Mouse (Mus musculus): ENCODE measurements around the gene Lhx8. TPM values are rescaled to one million over a fixed set of nuclear protein-coding genes. Genes with fewer than 3 reads are reported as not detected.

Gene Lhx8
- total and polyA plus RNA-seq, 3 experiments = not detected

DNA sequence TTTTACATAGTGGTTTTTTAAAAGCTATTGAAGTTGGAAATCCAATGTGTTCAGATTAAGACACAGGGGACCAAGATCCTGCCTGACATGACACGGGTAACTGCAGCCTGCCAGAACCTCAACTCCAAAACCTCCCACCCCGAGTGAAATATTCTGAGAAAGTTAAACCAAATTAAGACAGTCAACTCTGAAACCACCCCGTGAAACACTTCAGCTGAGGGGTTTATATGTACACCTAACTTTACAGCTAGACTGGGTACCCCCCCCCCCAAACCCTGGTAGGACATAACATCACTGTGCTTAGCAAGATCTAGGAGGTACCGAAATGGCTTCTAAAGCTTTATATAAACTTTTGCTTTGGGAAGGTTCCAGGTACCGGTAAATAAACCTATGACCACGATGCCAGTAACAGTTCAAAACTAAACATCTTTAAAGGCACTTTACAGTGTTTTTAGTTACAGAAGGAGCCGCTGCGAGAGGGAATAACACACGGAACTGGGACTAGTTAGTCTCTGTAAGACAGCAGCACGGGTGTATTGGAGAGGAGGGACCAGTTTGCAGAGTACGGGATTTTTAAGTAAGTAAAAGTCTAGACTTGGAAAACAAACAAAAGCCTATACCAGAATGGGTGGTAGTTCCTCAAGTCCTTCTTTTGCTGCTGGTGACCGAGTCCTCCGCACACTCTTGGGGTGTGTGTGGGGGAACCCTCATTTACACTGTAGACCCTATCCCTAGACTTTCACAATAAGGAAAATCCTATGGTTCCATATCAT is 3.2 kb downstream of the Lhx8 start:
- no peak overlapping the region for H3K4me2 ChIP-seq (ENCODE audit: insufficient read depth, low read depth, poor library complexity, severe bottlenecking)
- no peak overlapping the region for H3K27ac ChIP-seq (ENCODE audit: insufficient read depth, low read depth)
- dilution Hi-C loops (cut with MboI; ENCODE audit: extremely low pct_ligation_motif_present, extremely low pct_unique_long_range_greater_than_20kb, low sequenced_read_pairs) (no loop called here), in situ Hi-C loops (cut with MboI; ENCODE audit: low pct_ligation_motif_present, low pct_unique_long_range_greater_than_20kb, low sequenced_read_pairs) (no loop called here)
- H3K36me3 ChIP-seq (replicated peaks in 1 of 2; ENCODE audit: control insufficient read depth in 1 of 2, insufficient read depth in 1 of 2, low read length in 1 of 2) = no peaks in the 10 kb centered on the region
- H3K4me3 ChIP-seq (replicated peaks in 1 of 3; ENCODE audit: low read depth in 2 of 3, low read length in 2 of 3, poor library complexity in 1 of 3) = no peak overlapping the region
- TF ChIP-seq E2F4 (IDR thresholded peaks at IDR 0.05; ENCODE audit: insufficient replicate concordance, low read depth, low read length) (no peak), PAX5 (IDR thresholded peaks at IDR 0.05; ENCODE audit: low read length) (no peak), MEF2A (IDR thresholded peaks at IDR 0.05; ENCODE audit: borderline replicate concordance, low read depth, low read length) (no peak), IRF4 (IDR thresholded peaks at IDR 0.05; ENCODE audit: low read depth, low read length) (no peak), ETS1 (conservative IDR thresholded peaks at IDR 0.05; ENCODE audit: low read depth, low read length) (no peak), ZC3H11A (IDR thresholded peaks at IDR 0.05; ENCODE audit: low read depth, low read length) (no peak), POLR2AphosphoS2 (IDR thresholded peaks at IDR 0.05; ENCODE audit: low read depth, low read length) (no peak), ZMIZ1 (IDR thresholded peaks at IDR 0.05; ENCODE audit: low read depth, low read length) (no peak)
- no peak overlapping the region for H3K9ac ChIP-seq (ENCODE audit: insufficient read depth, low read depth)
- H3K79me2 ChIP-seq (replicated peaks; ENCODE audit: control insufficient read depth, extremely low read depth, insufficient read depth, poor library complexity, severe bottlenecking) = no peaks in the 10 kb centered on the region
- DNase-seq (ENCODE audit: extremely low read depth) = no peak
- H3K4me1 ChIP-seq (ENCODE audit: control insufficient read depth in 1 of 2, insufficient read depth in 2 of 2) = no peaks in the 10 kb centered on the region
- H3K9me3 ChIP-seq (replicated peaks; ENCODE audit: low read length) = peaks cover 13% of the 10 kb centered on the region
- H3K27me3 ChIP-seq (replicated peaks) = no peaks in the 10 kb centered on the region

DNA sequence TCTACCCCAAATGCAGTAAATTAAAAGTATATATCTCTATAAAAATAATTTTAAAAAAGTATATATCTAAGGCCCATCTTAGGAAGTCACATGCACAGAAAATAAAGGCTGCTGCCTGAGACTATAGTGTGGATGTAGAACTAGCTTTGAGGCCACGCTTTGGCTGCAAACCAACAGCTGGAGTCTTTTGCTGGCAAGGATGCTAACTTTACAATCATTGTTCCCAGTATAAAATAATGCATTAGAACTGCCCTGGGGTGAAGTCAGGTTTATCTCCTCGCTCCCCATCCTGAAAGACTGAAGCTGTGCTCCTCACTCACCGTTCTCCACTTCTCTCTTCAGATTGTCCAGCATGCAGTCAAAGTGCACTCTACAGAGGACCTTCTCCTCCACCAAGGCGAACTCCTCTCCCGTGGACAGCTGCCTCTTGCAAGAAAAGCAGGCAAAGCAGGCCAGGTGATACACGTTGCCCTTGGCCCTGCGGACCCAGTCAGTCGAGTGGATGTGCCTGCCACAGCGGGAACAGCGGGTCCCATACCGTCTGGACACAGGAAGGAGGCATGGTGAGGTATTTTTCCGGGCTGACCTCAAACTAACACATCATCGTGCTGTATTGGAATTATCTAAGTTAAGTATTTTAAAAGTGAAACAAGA is 8.4 kb downstream of the Lhx8 start:
- Histone ChIP-seq H3K27ac (ENCODE audit: insufficient read depth, low read depth) (no peak overlapping the region), H3K36me3 (replicated peaks in 1 of 2; ENCODE audit: control insufficient read depth in 1 of 2, insufficient read depth in 1 of 2, low read length in 1 of 2) (no peaks in the 10 kb centered on the region), H3K27me3 (replicated peaks) (no peaks in the 10 kb centered on the region), H3K4me3 (replicated peaks in 1 of 3; ENCODE audit: low read depth in 2 of 3, low read length in 2 of 3, poor library complexity in 1 of 3) (no peak overlapping the region), H3K4me1 (ENCODE audit: control insufficient read depth in 1 of 2, insufficient read depth in 2 of 2) (peaks cover 0 to 11% of the 10 kb centered on the region in 2 experiments; a peak in 2 of 4 replicates), H3K4me2 (ENCODE audit: insufficient read depth, low read depth, poor library complexity, severe bottlenecking) (no peak overlapping the region), H3K9ac (ENCODE audit: insufficient read depth, low read depth) (no peak overlapping the region), H3K9me3 (replicated peaks; ENCODE audit: low read length) (no peaks in the 10 kb centered on the region), H3K79me2 (replicated peaks; ENCODE audit: control insufficient read depth, extremely low read depth, insufficient read depth, poor library complexity, severe bottlenecking) (no peaks in the 10 kb centered on the region)
- in situ Hi-C loops (cut with MboI; ENCODE audit: low pct_ligation_motif_present, low pct_unique_long_range_greater_than_20kb, low sequenced_read_pairs) = no loop called here
- no peak for DNase-seq (ENCODE audit: extremely low read depth)
- no peak for TF ChIP-seq ELF1 (IDR thresholded peaks at IDR 0.05; ENCODE audit: low read depth, low read length)
- no peak for TF ChIP-seq MEF2A (IDR thresholded peaks at IDR 0.05; ENCODE audit: borderline replicate concordance, low read depth, low read length)
- no peak for TF ChIP-seq BHLHE40 (IDR thresholded peaks at IDR 0.05; ENCODE audit: low read depth, low read length)
- no peak for TF ChIP-seq JUND (conservative IDR thresholded peaks at IDR 0.05; ENCODE audit: low read depth, low read length)
- no peak for TF ChIP-seq USF1 (IDR thresholded peaks at IDR 0.05; ENCODE audit: low read depth, low read length)
- no peak for TF ChIP-seq CHD2 (IDR thresholded peaks at IDR 0.05; ENCODE audit: low read length)
- no peak for TF ChIP-seq POLR2A (IDR thresholded peaks at IDR 0.05; ENCODE audit: low read depth, low read length)
- no peak for TF ChIP-seq PAX5 (IDR thresholded peaks at IDR 0.05; ENCODE audit: low read length)
- TF ChIP-seq SMC3 (IDR thresholded peaks at IDR 0.05; ENCODE audit: low read depth, low read length) = no peak
- TF ChIP-seq ZC3H11A (IDR thresholded peaks at IDR 0.05; ENCODE audit: low read depth, low read length) = no peak
- TF ChIP-seq MAFK (IDR thresholded peaks at IDR 0.05; ENCODE audit: insufficient replicate concordance, low read length) = no peak
- TF ChIP-seq NRF1 (IDR thresholded peaks at IDR 0.05; ENCODE audit: low read depth, low read length) = no peak
- TF ChIP-seq EP300 (IDR thresholded peaks at IDR 0.05; ENCODE audit: low read length) = no peak
- TF ChIP-seq E2F4 (IDR thresholded peaks at IDR 0.05; ENCODE audit: insufficient replicate concordance, low read depth, low read length) = no peak
- no peak for TF ChIP-seq ZKSCAN1 (IDR thresholded peaks at IDR 0.05; ENCODE audit: borderline replicate concordance, low read depth, low read length)
- TF ChIP-seq ETS1 (conservative IDR thresholded peaks at IDR 0.05; ENCODE audit: low read depth, low read length) = no peak
- TF ChIP-seq ZNF384 (IDR thresholded peaks at IDR 0.05; ENCODE audit: low read depth, low read length) = no peak
- TF ChIP-seq TBP (conservative IDR thresholded peaks at IDR 0.05; ENCODE audit: low read depth, low read length) = no peak
- dilution Hi-C loops (cut with MboI; ENCODE audit: extremely low pct_ligation_motif_present, extremely low pct_unique_long_range_greater_than_20kb, low sequenced_read_pairs) = no loop called here
